Mouse (Mus musculus): Measurements from ENCODE around the gene Mrpl52.
A peak's percentile ranks its signal among the peaks of the same experiment; 100 is the strongest.

Gene Mrpl52

DNA sequence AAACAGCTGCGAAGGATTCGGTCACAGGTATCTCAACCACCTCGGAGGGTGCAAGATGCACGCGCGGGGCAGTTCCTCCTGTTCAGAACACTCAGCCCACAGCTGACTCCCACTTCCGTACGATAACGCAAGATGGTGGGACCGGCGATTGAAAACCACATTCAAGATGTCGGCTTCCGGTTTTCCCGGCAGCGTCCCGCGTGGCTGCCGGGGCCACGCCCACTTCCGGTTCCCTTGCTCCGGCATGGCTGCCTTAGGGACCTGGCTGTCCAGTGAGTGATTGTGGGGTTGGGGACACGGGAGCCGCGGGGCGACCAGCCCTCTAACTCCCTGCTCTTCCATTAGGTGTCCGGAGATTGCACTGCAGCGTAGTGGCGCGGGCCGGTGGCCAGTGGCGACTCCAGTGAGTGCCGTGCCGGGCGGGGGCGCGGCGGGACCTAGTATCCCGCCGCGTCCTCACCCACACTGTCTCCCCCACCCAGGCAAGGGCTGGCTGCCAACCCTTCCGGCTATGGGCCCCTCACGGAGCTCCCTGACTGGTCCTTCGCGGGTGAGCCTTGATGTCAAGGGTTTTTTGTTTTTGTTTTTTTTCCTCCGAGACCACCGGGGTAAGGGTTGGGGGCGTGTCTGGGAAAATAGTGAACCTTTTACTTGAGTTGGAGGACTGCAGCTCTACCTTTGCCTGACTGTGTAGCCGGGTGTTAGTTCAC lies at the start of gene Mrpl52:
Mrpl52 (plus strand) TSS at position 221 of the 710 bp plus-strand sequence.
- DNase-seq (ENCODE audit: low spot score in 2 of 2) = peak; percentile 87 to 91

DNA sequence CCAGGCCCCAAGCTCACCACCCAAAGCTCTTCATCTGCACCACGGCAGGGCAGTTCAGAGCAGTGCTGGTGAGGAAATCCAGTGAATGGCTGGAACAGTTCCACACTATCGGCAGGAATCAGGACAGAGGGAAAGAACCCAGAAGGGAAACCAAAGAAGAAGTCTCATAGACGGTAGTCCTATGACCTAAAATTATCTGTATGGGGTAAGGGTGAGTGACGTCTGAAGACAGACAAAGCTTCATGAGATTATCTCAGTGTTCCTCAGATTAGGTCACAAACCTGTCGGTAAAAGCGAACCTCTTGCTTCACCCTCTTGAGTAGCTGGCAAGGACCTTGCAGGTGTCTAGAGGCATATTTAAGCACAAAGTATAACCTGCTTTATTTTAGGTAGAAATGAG lies 49.5 kb upstream of the Mrpl52 start:
- no peak for DNase-seq (ENCODE audit: low spot score in 2 of 2)

DNA sequence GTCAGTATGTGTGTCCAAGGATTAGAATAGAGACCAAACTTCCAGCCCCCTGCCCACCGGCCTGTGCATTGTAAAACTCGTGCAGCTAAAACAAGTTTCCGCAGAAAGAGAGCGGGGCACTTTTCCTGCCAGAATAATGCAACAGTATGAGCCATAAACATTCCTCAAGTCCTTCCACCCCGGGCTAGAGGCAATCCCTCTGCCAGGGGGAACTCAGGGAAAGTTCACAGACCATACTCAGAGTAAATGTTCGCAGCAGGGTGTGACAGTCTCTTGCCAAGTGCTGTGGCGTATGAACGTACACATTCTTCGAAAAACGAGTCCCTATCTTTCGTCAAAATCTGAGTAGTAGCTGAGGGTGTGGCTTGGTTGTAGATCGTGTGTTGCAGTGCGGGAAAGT lies 47.1 kb upstream of the Mrpl52 start:
- no peak for DNase-seq (ENCODE audit: low spot score in 2 of 2)

DNA sequence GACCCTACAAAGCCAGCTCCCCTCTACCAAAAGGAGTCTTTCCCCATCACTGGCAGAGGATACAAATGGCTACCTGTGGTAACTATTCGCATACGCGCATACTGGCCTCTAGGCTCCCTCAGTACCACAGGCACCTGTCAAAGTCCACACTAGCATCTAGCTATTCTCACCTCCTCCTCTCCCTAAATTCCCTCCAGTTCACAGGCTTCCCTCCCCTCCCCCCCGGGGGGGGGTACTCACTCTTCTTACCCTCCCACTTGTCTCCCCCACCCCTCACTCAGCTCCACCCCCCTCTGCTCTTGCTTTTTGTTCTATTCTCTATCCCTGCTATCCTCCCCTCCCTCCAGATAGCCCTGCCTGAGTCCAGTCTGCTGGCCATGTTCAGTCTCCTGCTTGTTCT lies 46.1 kb upstream of the Mrpl52 start:
- DNase-seq (ENCODE audit: low spot score in 2 of 2) = no peak

DNA sequence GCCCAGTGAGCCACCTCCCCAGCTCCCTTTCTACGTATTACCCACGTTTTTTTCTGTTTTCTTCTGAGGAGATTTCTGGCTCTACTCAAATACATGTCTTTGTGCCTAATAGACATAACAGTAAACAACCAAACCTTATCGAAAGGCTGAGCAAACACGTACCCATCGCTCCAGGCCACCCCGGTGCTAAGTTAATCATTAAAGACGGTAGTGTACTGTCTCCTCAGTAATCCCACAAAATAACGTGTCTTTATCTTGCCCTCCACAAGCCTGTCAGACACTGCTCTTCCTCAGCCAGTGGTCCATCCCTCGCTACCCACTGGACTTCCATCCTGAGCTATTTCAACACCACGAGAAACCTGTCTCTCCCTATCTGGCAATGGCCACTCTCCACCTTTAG lies 44.9 kb upstream of the Mrpl52 start:
- DNase-seq (ENCODE audit: low spot score in 2 of 2) = no peak

DNA sequence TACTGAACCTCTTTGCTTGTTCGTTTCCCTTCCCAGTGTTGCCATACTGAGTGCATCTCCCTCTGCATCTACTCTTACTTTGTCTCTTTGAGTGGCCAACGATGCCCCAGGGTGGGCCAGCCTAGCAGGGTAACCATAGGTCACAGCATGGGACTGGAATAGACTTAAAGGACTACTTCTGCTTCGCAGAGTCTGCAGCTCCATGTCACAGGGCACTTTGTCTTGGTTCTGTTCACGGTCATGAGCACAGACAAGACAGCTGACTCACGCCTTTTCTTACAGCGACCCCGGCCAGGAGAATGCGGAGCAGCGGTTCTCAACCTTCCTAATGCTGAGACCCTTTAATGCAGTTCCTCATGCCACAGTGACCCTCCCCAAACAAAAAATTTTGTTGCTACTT lies 44.1 kb upstream of the Mrpl52 start:
- DNase-seq (ENCODE audit: low spot score in 2 of 2) = no peak

DNA sequence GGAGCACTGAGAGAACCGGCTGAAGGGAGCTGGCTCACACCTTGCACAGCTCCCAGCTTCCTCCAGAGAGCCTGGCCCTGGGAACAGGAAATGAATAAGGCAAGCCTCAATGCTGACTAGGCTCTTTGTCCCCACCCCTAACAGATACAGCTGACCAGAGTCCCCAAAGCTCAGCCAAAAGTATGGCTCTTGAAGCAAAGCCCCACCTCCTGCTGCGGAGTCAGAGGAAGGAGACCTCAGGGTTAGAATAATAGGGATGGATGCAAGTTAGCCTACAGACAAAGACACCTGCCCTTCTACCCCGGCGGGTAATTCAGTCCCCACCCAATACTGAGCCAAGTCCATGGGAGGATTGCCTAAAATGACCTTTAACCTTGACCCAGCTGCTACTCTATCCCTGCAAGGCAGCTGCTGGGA lies 43.3 kb upstream of the Mrpl52 start:
- no peak for DNase-seq (ENCODE audit: low spot score in 2 of 2)

DNA sequence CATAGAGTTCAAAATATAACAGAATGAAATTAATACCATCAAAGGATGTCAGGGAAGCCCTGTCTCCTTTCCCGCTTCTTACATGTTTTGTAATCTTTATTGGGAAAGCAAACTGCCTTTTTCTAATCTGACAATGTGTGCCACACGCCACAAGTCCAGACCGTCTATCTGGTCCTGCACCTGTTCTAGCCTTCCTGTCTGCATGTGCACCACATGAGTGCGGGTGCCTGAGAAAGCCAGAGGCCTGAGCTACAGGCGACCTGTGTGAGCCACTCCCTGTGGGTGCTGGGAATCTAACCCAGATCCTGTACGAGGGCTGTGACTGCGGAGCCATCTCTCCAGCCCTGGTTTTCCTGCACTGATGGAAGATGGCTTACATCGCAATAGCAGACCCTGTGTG lies 42.3 kb upstream of the Mrpl52 start:
- DNase-seq (ENCODE audit: low spot score in 2 of 2) = no peak

DNA sequence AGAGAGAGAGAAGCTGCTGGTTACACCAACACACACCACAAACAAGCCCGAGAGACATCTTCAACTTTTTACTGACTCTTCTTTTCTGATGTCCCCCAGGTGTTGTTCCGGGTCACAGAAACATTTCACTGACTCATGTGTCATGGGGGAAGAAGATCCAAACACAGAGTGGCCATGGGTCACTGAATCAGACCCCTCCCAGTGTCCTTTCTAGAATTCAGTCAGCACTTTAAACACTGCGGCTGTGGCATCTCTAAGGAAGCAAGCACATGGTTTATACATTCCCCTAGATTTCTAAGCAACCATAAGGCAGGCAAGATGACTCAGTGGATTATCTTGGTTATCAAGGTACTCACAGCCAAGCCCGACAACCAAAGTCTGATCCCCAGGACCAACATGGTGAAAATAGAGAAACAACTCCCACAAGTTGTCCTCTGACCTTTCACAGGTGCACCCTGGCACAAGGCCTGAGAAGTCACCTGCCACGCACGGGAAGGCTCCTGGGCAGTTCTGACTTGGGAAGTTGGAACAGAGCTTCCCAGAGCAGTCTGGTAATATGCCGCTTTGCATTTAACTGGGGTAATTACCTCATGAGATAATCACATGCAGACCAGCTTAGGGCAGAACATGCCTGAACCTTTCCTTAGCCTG lies 40.6 kb upstream of the Mrpl52 start:
- no peak for DNase-seq (ENCODE audit: low spot score in 2 of 2)

DNA sequence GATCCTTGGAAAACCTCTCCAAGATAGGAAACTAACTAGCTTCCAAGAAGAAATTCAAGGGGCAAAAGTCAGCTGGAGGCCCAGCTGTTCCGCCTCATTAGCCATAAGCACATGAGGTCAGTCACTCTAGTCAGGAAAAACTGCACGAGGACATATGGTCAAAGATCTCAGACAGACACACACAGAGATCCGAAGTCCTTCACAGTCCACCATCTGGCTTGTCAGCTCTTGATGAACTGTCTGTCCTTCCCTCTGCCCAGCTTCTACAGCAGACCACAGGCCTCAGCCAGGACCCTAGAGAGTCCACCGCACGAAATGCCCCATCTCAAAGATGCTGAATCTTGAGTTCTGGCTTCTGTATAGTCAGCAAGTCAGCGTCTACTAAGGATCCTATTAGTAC lies 39.2 kb upstream of the Mrpl52 start:
- no peak for DNase-seq (ENCODE audit: low spot score in 2 of 2)

DNA sequence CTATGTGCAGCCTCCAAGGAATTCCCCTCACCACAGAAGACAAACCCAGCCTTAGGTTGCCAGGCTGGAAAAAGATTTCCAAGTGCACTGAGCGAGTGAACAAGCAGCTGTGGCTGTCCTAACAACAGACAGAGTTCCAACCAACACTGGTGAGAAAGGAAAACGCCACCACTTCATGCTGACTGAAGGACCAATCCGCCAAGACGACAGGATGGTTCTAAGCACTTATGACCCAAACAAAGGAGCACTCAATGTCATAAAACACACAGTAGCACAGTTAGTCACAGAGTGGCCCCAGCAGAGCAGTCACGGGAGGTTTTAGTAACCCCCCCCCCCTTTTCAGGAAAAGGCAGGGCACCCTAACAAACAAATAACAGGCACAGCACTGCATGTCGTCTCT lies 35.9 kb upstream of the Mrpl52 start:
- no peak for DNase-seq (ENCODE audit: low spot score in 2 of 2)

DNA sequence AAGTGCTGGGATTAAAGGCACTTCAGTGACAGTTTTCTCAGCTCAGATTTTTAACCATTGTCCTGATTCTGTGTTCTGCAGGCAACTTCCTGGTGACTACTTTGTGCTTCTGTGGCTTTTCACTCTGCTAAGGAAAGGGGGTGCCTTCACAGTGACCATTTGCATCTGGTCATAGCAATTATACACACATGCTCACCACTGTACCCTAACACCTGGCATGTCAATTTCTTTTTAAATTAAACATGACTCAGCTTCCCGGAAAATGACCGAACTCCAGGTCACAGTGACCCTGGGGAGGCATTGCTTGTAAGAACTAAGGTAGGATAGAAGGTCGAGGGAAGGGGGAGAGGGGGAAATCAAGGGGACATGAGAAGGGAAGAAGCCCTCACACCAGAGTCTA lies 32.9 kb upstream of the Mrpl52 start:
- DNase-seq (ENCODE audit: low spot score in 2 of 2) = no peak

DNA sequence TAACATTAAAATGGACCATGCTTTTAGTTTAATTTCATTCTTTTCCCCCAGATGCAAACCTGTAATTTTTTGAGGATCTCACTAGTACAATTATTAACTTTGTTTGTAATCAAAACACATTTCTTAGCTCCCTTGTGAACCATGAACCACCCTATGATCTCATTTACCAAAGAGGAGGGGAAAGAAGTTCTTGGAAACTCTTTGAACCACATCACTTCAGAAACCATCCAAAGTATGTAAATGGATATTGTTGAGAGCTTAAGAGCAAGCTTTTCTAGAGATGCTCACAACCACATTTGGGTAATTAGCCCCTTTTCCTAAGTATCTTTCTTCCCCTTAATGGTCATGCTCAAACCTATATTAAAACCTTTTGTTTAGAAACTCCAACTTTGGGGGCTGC lies 32.4 kb upstream of the Mrpl52 start:
- DNase-seq (ENCODE audit: low spot score in 2 of 2) = no peak

DNA sequence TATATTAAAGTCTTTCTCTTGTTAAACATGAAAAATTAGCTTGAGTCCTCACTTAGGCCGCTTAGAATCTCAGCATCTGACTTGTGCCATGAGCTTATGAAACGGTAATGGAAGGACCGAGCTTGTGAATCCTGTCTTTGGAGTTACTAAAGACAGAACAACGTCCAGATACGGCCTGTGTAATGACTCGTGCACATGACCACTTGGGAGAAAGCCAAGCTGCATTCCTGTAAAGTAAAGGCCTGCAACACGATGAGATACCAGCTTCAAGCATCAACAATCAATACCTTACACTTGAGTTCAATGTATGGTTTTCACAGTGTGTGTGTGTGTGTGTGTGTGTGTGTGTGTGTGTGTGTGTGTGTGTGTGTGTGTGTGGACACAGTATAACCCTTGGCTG lies 30.0 kb upstream of the Mrpl52 start:
- DNase-seq (ENCODE audit: low spot score in 2 of 2) = no peak

DNA sequence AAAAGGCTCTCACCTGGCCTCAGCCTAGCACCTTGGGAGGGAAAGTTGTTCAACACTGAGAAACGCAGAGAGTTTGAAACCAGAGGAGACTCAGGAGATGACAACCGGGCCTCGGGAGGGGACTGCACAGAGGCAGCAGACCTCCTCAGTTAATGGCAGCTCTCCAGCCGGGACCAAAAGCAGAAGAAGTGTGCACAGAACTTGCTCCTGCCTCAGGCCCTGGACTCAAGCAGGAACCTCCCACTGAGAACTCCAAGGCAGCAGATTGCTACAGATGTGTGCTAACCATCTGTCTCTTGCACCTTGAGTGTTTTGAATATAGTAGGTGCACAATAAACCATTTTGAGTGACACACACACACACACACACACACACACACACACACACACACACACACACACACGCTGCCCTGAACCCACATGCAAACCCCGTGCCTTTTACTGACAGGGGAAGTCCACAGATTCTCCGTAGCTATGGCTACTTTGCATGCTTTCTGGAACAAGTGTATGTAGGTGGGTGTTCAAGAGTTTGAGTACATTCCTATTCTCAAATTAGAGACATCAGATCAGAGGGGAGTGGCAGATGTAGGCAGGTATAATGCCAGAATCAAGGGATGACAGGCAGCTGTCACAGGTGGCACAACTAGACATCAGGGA lies 28.7 kb upstream of the Mrpl52 start:
- no peak for DNase-seq (ENCODE audit: low spot score in 2 of 2)

DNA sequence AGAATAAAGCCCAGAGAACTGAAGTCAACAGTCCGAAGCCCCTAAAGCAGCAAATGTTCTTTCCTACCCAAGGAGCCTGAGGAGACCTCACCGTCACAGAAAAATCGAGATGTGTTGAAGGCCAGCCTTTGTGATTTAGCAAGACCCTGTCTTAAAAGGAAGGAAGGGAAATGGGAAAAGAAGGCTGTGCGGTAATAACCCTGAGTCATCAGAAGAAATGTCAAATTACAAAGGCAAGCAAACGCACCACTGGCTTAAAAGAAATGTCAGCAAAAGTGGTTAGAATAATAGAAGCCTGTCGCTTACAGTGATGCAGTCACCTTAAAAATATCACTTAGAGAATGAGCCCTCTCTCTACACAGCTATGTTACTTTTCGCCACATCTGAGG lies 28.2 kb upstream of the Mrpl52 start:
- no peak for DNase-seq (ENCODE audit: low spot score in 2 of 2)

DNA sequence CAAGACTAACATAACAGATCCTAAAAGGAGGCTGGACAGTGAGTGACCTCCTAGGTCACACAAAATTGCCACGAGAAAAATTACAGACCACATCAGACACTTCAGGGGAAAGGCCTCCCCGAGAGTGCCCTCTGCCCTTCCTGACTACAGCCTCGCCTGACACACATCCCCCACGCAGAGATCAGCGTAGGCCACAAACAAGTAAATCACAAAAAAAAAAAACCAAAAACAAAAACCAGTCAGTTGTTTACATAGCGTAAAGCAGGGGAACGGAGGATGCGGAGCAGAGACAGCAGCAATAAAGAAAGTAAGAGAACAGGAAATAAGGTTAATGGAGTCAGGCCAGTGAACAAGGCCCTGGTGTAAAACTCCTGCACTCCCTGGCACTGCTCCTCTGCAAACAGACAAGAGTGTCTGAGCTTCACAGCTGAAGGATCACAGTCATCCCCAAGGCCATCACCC lies 27.8 kb upstream of the Mrpl52 start:
- no peak for DNase-seq (ENCODE audit: low spot score in 2 of 2)

DNA sequence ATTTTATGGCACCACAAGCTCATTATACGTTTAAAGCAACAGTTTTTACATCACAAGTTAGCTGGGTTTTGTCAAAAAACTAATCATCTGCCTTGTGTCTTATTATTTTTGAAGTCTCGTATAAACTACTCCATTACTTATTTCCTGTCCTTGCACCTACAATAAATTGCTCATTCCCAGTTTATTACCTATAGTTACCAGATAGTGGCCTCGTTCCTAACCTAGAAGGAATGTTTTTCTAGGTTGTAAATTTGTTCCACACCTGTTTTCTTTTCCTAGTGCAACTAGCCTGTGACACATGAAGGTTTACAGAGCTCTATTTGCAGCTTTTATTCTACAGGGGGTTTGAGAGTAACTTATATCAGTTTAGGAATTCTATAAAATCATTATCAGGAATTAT lies 25.0 kb upstream of the Mrpl52 start:
- no peak for DNase-seq (ENCODE audit: low spot score in 2 of 2)

DNA sequence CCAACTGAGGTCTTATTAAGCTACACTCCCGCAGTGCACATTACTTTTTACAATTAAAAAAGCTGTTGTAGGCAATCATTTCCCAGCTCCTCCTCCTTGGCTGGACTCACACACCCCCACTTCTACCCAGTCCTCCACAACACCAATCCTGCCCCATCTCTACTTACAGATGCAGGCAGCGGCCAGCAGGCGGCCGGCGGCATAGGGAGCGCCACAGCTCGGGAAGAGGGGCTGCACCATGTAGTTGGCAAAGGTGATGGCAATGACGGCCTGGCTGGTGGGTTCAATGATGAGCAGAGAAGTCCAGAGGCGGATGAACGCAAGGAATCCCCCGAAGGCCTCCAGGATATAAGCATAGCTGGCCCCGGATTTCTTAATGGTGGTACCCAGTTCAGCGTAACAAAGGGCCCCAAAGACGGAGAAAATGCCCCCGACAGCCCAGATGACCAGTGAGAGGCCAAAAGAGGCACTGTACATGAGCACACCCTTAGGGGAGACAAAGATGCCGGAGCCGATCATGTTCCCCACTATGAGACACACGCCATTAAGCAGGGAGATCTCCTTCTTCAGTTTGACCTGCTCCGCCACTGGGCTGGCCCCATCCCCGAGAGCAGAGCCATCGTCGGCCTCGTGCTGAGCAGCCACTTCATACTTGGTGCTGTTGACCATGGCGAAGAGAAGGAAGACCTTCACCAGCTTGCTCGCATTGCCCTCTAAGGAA lies 18.2 kb upstream of the Mrpl52 start:
- DNase-seq (ENCODE audit: low spot score in 2 of 2) = no peak

DNA sequence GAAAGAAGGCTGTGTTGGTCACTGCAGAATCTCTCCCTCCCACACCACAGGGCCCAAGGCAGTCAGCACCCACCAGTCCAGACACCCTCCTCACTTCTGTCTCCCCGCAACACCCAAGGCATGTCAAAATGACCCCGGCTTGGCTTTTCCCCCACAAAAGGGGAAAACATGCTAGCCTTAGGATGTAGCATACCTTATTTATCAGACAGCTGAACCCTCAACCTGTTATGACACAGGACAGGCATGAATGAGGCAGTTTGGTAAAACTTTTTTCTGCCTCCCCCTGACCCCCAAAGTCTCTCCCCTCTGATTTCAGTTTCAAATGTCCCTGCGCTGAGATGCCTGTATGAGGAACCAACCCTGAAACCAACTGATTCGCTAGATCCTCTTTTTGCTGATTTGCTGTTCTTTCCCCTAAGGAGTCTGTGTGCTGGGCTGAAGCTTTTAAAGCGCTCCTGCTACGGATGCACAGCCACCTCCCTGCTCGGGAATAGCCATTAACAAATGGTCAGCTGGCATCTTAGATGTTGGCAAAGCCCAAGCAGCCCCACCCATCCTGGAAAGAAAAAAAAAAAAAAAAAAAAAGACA lies 17.6 kb upstream of the Mrpl52 start:
- no peak for DNase-seq (ENCODE audit: low spot score in 2 of 2)

DNA sequence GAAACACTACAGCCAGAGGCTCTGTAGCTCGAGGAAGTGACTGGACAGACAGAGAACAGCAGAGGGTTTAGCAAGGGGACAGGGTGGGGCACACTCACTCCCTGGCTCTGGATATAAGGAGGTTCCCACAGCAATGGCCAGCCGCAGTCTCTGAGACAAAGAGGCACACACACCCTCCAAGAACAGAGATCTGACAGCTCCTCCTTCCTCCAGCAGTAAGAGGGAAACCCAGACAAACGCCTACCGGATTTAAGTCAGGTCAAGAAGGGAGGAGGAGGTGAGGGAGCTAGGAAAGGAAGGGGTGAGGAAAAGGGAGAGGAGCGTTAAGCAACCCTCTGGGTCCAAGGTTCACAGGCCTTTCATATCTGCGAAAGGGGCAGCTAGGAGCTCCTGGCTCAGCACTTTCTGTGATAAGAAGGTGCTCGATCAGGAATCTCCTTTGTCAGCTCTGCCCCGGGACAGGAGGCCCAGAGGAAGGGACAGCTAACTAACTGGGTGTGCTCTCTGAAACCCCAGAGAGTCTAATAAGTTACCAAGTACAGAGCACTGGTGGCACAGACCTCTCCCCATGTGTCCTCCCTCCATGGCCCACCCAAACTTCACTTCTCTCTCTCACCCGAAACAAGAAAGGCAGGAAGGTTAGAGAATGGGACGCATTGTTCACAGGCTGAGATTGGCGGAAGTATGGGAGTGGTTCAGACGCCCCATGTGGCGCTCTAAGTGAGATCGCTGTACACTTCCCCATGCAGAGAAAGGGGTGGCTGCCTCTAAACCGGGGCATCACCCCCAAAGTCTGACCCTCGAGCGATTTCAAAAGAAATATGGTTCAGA lies 16.5 kb upstream of the Mrpl52 start:
- DNase-seq (ENCODE audit: low spot score in 2 of 2) = no peak

Measured in spleen, postnatal 10 days (tissue).